In genomic region chr11:70013408-70013807, GRCm38 (mm10) we compare ENCODE assay signal across 21 mouse cellular contexts. TPM values are rescaled to one million over a fixed set of nuclear protein-coding genes. Genes with fewer than 3 reads are reported as not detected.
DNase-seq lines count a peak whose midpoint lies in the region; ATAC-seq lines count a peak whose summit lies in the region.
"Had no signal": no experiment of that assay in that cellular context is flagged by ENCODE, and none has a peak within 500 bp of the region (broad histone marks: within the 10 kb centered on the region; RNA-seq: fewer than 3 reads in every experiment).

No protein-coding gene starts in this region.

- H3K9ac ChIP-seq in hindbrain, embryonic 13.5 days: peak overlapping the region; percentile 14; the same call in 1 of the 2 replicates
- H3K9ac ChIP-seq in hindbrain, embryonic 11.5 days (ENCODE audit: low read depth, low read length): no peak overlapping the region
- H3K9ac ChIP-seq in midbrain, embryonic 13.5 days (replicated peaks): no peak overlapping the region
- no peak overlapping the region for H3K9ac ChIP-seq in midbrain, embryonic 14.5 days (replicated peaks; ENCODE audit: low read length)
- H3K9ac ChIP-seq: embryonic facial prominence, embryonic 15.5 days; hindbrain, embryonic 14.5 days; intestine, embryonic 15.5 days had no signal

- H3K4me3 ChIP-seq in hindbrain, embryonic 13.5 days: no peak overlapping the region
- H3K4me3 ChIP-seq in hindbrain, embryonic 11.5 days (ENCODE audit: low read depth, low read length): no peak overlapping the region
- H3K4me3 ChIP-seq in midbrain, embryonic 13.5 days (replicated peaks): no peak overlapping the region
- H3K4me3 ChIP-seq in midbrain, embryonic 14.5 days (replicated peaks; ENCODE audit: low read depth, low read length): no peak overlapping the region
- H3K4me3 ChIP-seq: heart, embryonic 10.5 days; intestine, embryonic 15.5 days had no signal

- 90% methylated on average over 3 of the region's 3 CpGs for WGBS in hindbrain, embryonic 13.5 days
- WGBS in hindbrain, embryonic 11.5 days: 86% methylated on average over 3 of the region's 3 CpGs
- WGBS in midbrain, embryonic 13.5 days: 89% methylated on average over 3 of the region's 3 CpGs
- 85% methylated on average over 3 of the region's 3 CpGs for WGBS in midbrain, embryonic 14.5 days

- no peak for ATAC-seq in hindbrain, embryonic 13.5 days (ENCODE audit: low FRiP score)
- no peak for ATAC-seq in hindbrain, embryonic 11.5 days (ENCODE audit: low FRiP score)
- no peak for ATAC-seq in midbrain, embryonic 13.5 days
- ATAC-seq in midbrain, embryonic 14.5 days (ENCODE audit: low FRiP score, low TSS enrichment): no peak
- ATAC-seq: CD4-positive, CD25-positive, alpha-beta regulatory T cell, adult 4 months; forebrain, embryonic 14.5 days; intestine, embryonic 15.5 days had no signal

- peak; percentile 47 for DNase-seq in adrenal gland, postnatal 14 days
- no peak for DNase-seq in adrenal gland, postnatal 4 days (ENCODE audit: low spot score in 2 of 2)
- DNase-seq in hindbrain, embryonic 11.5 days (ENCODE audit: low spot score): no peak
- DNase-seq in midbrain, embryonic 14.5 days: no peak
- no peak for DNase-seq in ovary, adult 18-20 months (ENCODE audit: low spot score)
- DNase-seq: adrenal gland, postnatal 10 days; B cell, adult 2 months; cerebellum, postnatal 10 days; embryo, embryonic 11 days; gastrocnemius, adult 2 months; gastrocnemius, postnatal 25 days had no signal

- H3K4me2 ChIP-seq in hindbrain, embryonic 13.5 days: no peak overlapping the region
- H3K4me2 ChIP-seq in hindbrain, embryonic 11.5 days (replicated peaks; ENCODE audit: low read depth, low read length): no peak overlapping the region
- H3K4me2 ChIP-seq in midbrain, embryonic 13.5 days (replicated peaks): no peak overlapping the region
- H3K4me2 ChIP-seq in midbrain, embryonic 14.5 days (ENCODE audit: low read length): no peak overlapping the region
- H3K4me2 ChIP-seq: hindbrain, embryonic 14.5 days had no signal

- H3K4me1 ChIP-seq in hindbrain, embryonic 13.5 days (replicated peaks): peaks cover 35% of the 10 kb centered on the region
- peaks cover 11% of the 10 kb centered on the region for H3K4me1 ChIP-seq in hindbrain, embryonic 11.5 days (replicated peaks; ENCODE audit: control insufficient read depth, insufficient read depth, low read length)
- H3K4me1 ChIP-seq in midbrain, embryonic 13.5 days (replicated peaks): peaks cover 32% of the 10 kb centered on the region
- H3K4me1 ChIP-seq in midbrain, embryonic 14.5 days (ENCODE audit: control insufficient read depth, insufficient read depth, low read length): peaks cover 22% of the 10 kb centered on the region

- H3K9me3 ChIP-seq in hindbrain, embryonic 13.5 days: no peaks in the 10 kb centered on the region
- no peaks in the 10 kb centered on the region for H3K9me3 ChIP-seq in hindbrain, embryonic 11.5 days (ENCODE audit: control insufficient read depth, low read length)
- H3K9me3 ChIP-seq in midbrain, embryonic 13.5 days: no peaks in the 10 kb centered on the region
- H3K9me3 ChIP-seq in midbrain, embryonic 14.5 days (ENCODE audit: control insufficient read depth, low read length): no peaks in the 10 kb centered on the region
- H3K9me3 ChIP-seq: embryonic facial prominence, embryonic 15.5 days; forebrain, embryonic 10.5 days; G1E; heart, embryonic 10.5 days; intestine, embryonic 15.5 days had no signal

- no peak overlapping the region for H3K27ac ChIP-seq in hindbrain, embryonic 13.5 days
- no peak overlapping the region for H3K27ac ChIP-seq in hindbrain, embryonic 11.5 days (ENCODE audit: low read depth, low read length)
- H3K27ac ChIP-seq in midbrain, embryonic 13.5 days: 0 out of 2 replicates have a peak overlapping the region, but pooled peaks have one; percentile 19
- no peak overlapping the region for H3K27ac ChIP-seq in midbrain, embryonic 14.5 days (replicated peaks; ENCODE audit: low read depth, low read length)
- H3K27ac ChIP-seq: embryonic facial prominence, embryonic 15.5 days; forebrain, embryonic 10.5 days; heart, embryonic 10.5 days; hindbrain, embryonic 14.5 days; intestine, embryonic 15.5 days had no signal

- H3K36me3 ChIP-seq in hindbrain, embryonic 13.5 days: peaks cover 55% of the 10 kb centered on the region
- H3K36me3 ChIP-seq in hindbrain, embryonic 11.5 days (ENCODE audit: control insufficient read depth, insufficient read depth, low read length): peaks cover 18% of the 10 kb centered on the region
- peaks cover 52% of the 10 kb centered on the region for H3K36me3 ChIP-seq in midbrain, embryonic 13.5 days
- H3K36me3 ChIP-seq in midbrain, embryonic 14.5 days (ENCODE audit: control insufficient read depth, insufficient read depth, low read length): peaks cover 58% of the 10 kb centered on the region

- no peaks in the 10 kb centered on the region for H3K27me3 ChIP-seq in hindbrain, embryonic 13.5 days
- H3K27me3 ChIP-seq in hindbrain, embryonic 11.5 days (ENCODE audit: control insufficient read depth, insufficient read depth, low read length): no peaks in the 10 kb centered on the region
- no peaks in the 10 kb centered on the region for H3K27me3 ChIP-seq in midbrain, embryonic 13.5 days
- H3K27me3 ChIP-seq in midbrain, embryonic 14.5 days (ENCODE audit: control insufficient read depth, insufficient read depth, low read length): no peaks in the 10 kb centered on the region
- H3K27me3 ChIP-seq: embryonic facial prominence, embryonic 15.5 days; intestine, embryonic 15.5 days had no signal

RNA-seq across cellular contexts. Expression of gene Acadvl, which starts 1.8 kb away (rescaled TPM):
- total RNA-seq in adrenal gland, postnatal 14 days (2021): 1,177 and 1,207 TPM in 2 replicates
- total RNA-seq in adrenal gland, postnatal 4 days (2021): 100 to 1,000 TPM; 295 to 378 TPM
- polyA plus RNA-seq in hindbrain, embryonic 13.5 days (2015; fragmentation: Nextera tagmentation; extraction: Ambion mirVana): 56.9 and 59.4 TPM in 2 replicates
- polyA plus RNA-seq in hindbrain, embryonic 11.5 days (2014; fragmentation: Nextera tagmentation; extraction: Ambion mirVana): 45.1 and 52.1 TPM in 2 replicates
- polyA plus RNA-seq in midbrain, embryonic 13.5 days (2015; fragmentation: Nextera tagmentation; extraction: Ambion mirVana): 48.4 and 51.7 TPM in 2 replicates
- 43.2 and 49.6 TPM in 2 replicates for polyA plus RNA-seq in midbrain, embryonic 14.5 days (2014; fragmentation: Nextera tagmentation; extraction: Ambion mirVana)

RNA-seq across cellular contexts. Expression of gene Dlg4, which starts 3.3 kb away (rescaled TPM):
- 31.9 and 37.0 TPM in 2 replicates for total RNA-seq in adrenal gland, postnatal 14 days (2021)
- total RNA-seq in adrenal gland, postnatal 4 days (2021): 10 to 100 TPM; 63.0 to 64.4 TPM
- 28.1 TPM in 2 replicates for polyA plus RNA-seq in hindbrain, embryonic 13.5 days (2015; fragmentation: Nextera tagmentation; extraction: Ambion mirVana)
- 13.2 and 18.7 TPM in 2 replicates for polyA plus RNA-seq in hindbrain, embryonic 11.5 days (2014; fragmentation: Nextera tagmentation; extraction: Ambion mirVana)
- polyA plus RNA-seq in midbrain, embryonic 13.5 days (2015; fragmentation: Nextera tagmentation; extraction: Ambion mirVana): 34.9 and 37.2 TPM in 2 replicates
- 33.1 and 41.0 TPM in 2 replicates for polyA plus RNA-seq in midbrain, embryonic 14.5 days (2014; fragmentation: Nextera tagmentation; extraction: Ambion mirVana)

RNA-seq across cellular contexts. Expression of gene Dvl2, which starts 13.0 kb away (rescaled TPM):
- total RNA-seq in adrenal gland, postnatal 14 days (2021): 16.0 and 23.1 TPM in 2 replicates
- 10 to 100 TPM; 35.5 to 38.2 TPM for total RNA-seq in adrenal gland, postnatal 4 days (2021)
- polyA plus RNA-seq in hindbrain, embryonic 13.5 days (2015; fragmentation: Nextera tagmentation; extraction: Ambion mirVana): 26.8 and 28.6 TPM in 2 replicates
- 24.6 and 27.2 TPM in 2 replicates for polyA plus RNA-seq in hindbrain, embryonic 11.5 days (2014; fragmentation: Nextera tagmentation; extraction: Ambion mirVana)
- polyA plus RNA-seq in midbrain, embryonic 13.5 days (2015; fragmentation: Nextera tagmentation; extraction: Ambion mirVana): 27.6 and 35.4 TPM in 2 replicates
- polyA plus RNA-seq in midbrain, embryonic 14.5 days (2014; fragmentation: Nextera tagmentation; extraction: Ambion mirVana): 22.9 and 23.0 TPM in 2 replicates

RNA-seq across cellular contexts. Expression of gene Phf23, which starts 17.8 kb away (rescaled TPM):
- total RNA-seq in adrenal gland, postnatal 14 days (2021): 47.3 and 53.2 TPM in 2 replicates
- total RNA-seq in adrenal gland, postnatal 4 days (2021): 10 to 100 TPM; 51.4 to 53.4 TPM
- polyA plus RNA-seq in hindbrain, embryonic 13.5 days (2015; fragmentation: Nextera tagmentation; extraction: Ambion mirVana): 72.9 and 74.8 TPM in 2 replicates
- polyA plus RNA-seq in hindbrain, embryonic 11.5 days (2014; fragmentation: Nextera tagmentation; extraction: Ambion mirVana): 56.7 and 57.5 TPM in 2 replicates
- polyA plus RNA-seq in midbrain, embryonic 13.5 days (2015; fragmentation: Nextera tagmentation; extraction: Ambion mirVana): 74.2 and 82.2 TPM in 2 replicates
- 41.3 and 48.9 TPM in 2 replicates for polyA plus RNA-seq in midbrain, embryonic 14.5 days (2014; fragmentation: Nextera tagmentation; extraction: Ambion mirVana)

RNA-seq across cellular contexts. Expression of gene Gabarap, which starts 22.5 kb away (rescaled TPM):
- total RNA-seq in adrenal gland, postnatal 14 days (2021): 344 and 351 TPM in 2 replicates
- 100 to 1,000 TPM; 294 to 311 TPM for total RNA-seq in adrenal gland, postnatal 4 days (2021)
- 670 and 709 TPM in 2 replicates for polyA plus RNA-seq in hindbrain, embryonic 13.5 days (2015; fragmentation: Nextera tagmentation; extraction: Ambion mirVana)
- 621 and 643 TPM in 2 replicates for polyA plus RNA-seq in hindbrain, embryonic 11.5 days (2014; fragmentation: Nextera tagmentation; extraction: Ambion mirVana)
- 611 and 625 TPM in 2 replicates for polyA plus RNA-seq in midbrain, embryonic 13.5 days (2015; fragmentation: Nextera tagmentation; extraction: Ambion mirVana)
- polyA plus RNA-seq in midbrain, embryonic 14.5 days (2014; fragmentation: Nextera tagmentation; extraction: Ambion mirVana): 616 and 626 TPM in 2 replicates
